Mouse (Mus musculus) left cerebral cortex, postnatal 25 days (tissue): ENCODE measurements around the gene Itga2. TPM values are rescaled to one million over a fixed set of nuclear protein-coding genes. Genes with fewer than 3 reads are reported as not detected.

Experiments used
- DNase-seq, 2 experiments: peaks; one replicate each; pipeline ENCODE4 v3.0.0; 2022; ENCODE audit warnings: low spot score in 2 of 2, mixed read lengths in 1 of 2
- intact Hi-C: fragments of 180-260 bp; cut with DNase I; formaldehyde crosslinking; loops from one replicate; pipeline ENCODE4 v1.15.1; 2025
- total RNA-seq, 2 experiments: library from RNA; stranded (reverse); gene quantifications; 2 replicates each; pipeline ENCODE4 v1.2.3; 2021

Itga2 gene
- total RNA-seq, 2 experiments from 2014 or later: 0.05 to 0.07 TPM

GRCm38 (mm10) chr13:114887695-114888094 is 44.2 kb downstream of the Itga2 start:
- no peak for DNase-seq
- intact Hi-C loops: no loop called here

GRCm38 (mm10) chr13:114887293-114887692 is 44.6 kb downstream of the Itga2 start:
- DNase-seq: no peak
- intact Hi-C loops: no loop called here

DNA sequence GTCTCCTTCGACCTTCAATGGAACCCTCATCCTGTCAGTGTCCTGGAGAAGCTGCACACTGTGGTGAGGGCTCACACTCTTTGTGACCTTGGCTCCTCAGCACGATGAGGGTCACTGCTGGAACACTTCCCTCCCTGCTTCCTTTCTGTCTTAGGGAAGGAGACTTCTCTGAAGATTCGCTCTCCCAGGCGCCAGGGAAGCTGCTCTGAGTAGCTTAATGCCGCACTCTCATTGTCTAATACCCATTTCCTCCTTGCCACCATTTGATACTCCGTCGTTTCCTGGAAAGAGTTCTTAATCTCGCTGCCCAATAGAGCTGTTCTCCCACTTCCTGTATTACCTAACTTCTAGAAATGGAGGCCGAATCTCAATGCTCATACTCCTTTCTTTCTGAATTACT is 46.7 kb downstream of the Itga2 start:
- DNase-seq: no peak
- intact Hi-C loops: no loop called here

GRCm38 (mm10) chr13:114878667-114879066 is 53.2 kb downstream of the Itga2 start:
- DNase-seq: peak in 1 of 2 experiments; percentile 11
- intact Hi-C loops: no loop called here

DNA sequence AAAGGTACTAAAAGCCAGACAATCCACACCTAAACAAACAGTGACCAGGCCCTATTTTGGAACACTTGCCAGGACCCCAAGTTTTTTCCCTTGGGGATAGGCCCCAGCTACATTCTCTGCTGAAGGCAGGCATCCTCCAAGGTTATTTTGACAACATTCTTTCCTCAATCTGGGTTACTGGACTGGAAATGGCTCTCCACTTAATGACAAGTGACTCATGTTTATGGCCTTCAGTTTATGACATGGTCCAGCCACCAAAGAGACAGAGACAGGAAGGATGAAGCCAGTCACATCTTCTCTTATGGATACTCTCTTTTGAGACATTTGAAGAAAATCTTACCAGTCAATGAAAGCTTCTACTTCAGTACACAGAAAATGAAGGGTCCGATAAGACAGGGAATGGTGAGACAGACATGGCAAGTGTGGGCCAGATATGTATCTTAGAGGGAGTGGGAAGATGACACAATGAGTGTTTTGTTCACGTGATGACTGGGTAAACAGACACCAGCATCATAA is 55.8 kb downstream of the Itga2 start:
- intact Hi-C loops: no loop called here
- DNase-seq: no peak

DNA sequence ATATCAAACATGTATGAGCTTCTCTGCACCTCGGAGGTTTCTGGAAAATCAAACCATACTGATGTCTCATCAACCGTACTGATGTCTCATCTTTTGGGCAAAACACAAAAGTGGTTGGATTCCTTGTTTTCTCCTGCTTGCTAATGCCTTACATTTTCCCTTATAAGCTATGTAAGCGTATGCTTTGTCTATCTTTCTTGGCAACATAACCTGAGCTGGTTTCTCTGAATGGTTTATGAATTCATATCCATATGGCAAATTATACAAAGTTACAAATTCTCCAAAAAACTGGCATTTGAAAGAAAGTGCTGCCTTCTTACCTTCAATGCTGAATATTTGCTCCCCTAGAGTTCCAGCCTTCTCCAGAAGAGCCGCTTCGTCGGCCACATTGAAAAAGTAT is 57.2 kb downstream of the Itga2 start:
- peak in 1 of 2 experiments; percentile 10 for DNase-seq
- intact Hi-C loops: no loop called here

DNA sequence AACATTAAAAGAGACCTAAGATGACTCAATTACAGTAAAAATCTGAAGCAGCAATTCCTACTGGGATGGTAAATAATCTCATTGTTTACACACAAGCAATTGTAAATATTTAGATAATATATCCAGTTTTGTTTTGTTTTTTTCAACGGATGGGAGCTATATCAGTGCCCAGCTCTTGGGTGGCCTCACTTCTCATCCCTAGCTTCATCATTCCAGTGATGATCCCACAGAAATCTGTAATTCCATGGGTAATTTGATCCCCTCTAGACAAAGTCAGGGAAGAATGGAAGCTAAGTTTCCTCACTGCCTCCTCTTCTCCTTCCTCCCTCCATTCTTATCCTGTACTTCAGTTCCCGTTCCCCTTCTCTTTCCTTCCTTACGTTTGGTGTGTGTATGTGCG is 74.4 kb downstream of the Itga2 start:
- DNase-seq: no peak
- intact Hi-C loops: no loop called here

- intact Hi-C loops: no loop called here
- DNase-seq: no peak
These were observed 75.7 kb downstream of the Itga2 start for GRCm38 (mm10) chr13:114856269-114856627.

- no peak for DNase-seq
- intact Hi-C loops: no loop called here
These were observed 76.2 kb downstream of the Itga2 start for GRCm38 (mm10) chr13:114855573-114856268.

- no peak for DNase-seq
- intact Hi-C loops: no loop called here
These were observed 77.5 kb downstream of the Itga2 start for GRCm38 (mm10) chr13:114854428-114854827.

DNA sequence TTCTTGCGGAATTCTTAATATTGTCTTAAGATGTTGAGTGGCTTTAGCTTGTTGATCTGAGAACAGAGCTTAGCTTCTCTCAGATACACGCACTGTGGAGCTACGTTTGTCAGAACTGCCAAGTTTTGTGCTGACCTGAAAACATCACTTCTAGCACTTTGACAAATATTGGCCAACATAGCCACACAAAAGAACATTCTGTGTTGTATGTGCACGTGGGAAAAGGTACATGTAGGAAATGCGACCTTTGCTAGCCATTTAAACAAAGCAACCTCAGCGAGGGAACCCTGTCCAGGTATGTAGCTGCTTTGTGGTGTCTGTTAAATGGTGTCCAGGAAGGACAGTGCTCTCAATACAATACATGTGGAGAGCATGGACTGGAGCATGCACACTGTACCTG is 77.9 kb downstream of the Itga2 start:
- intact Hi-C loops: no loop called here

DNA sequence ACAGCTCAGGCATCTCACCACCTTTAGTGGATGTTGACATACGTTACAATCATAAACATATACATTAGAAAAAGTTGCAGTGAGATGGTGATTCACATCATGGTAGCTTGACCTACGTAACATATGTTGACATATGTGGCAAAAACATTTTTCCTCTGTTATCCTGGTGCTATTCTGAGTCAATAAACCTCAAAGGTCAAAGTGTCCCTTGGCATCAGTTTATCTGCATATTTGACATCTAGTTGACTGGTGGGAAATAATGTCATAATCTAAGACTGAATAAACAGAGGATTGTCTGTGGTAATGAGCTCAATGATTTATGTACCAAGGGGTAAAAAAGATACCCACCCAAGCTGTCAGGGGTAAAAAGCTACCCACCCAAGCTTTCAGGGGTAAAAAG is 78.7 kb downstream of the Itga2 start:
- no peak for DNase-seq
- intact Hi-C loops: no loop called here

More for the DNA sequence above, 77.9 kb downstream of the Itga2 start:
- DNase-seq: no peak

GRCm38 (mm10) chr13:114852264-114853111 is 79.4 kb downstream of the Itga2 start:
- DNase-seq: no peak

GRCm38 (mm10) chr13:114848945-114849344 is 83.0 kb downstream of the Itga2 start:
- intact Hi-C loops: no loop called here
- DNase-seq: no peak

More at GRCm38 (mm10) chr13:114852264-114853111, 79.4 kb downstream of the Itga2 start:
- intact Hi-C loops: no loop called here

DNA sequence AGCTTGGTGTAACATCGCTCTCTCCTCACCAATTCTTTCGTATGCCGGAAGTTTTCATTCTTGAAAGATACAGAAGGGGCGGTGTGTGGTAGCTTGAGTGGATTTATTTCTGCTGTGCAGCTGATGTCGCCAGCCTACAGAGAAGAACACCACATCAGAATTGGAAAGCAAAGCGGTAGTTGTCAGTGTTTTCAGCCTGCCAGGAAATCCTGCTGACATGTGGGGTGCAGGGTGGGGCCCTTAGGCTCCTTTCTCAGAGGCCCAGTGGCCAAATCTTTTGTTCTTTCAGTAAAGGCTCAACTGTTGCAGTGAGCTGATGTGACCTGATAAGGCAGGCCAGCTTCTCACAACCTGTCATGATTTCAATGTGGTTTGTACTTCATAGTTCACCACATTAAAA is 86.1 kb downstream of the Itga2 start:
- DNase-seq: no peak
- intact Hi-C loops: no loop called here

GRCm38 (mm10) chr13:114843318-114843717 is 88.6 kb downstream of the Itga2 start:
- intact Hi-C loops: no loop called here
- DNase-seq: no peak

- no peak for DNase-seq
- intact Hi-C loops: no loop called here
These were observed 91.4 kb downstream of the Itga2 start for GRCm38 (mm10) chr13:114840545-114840944.

GRCm38 (mm10) chr13:114839098-114839497 is 92.8 kb downstream of the Itga2 start:
- DNase-seq: no peak
- intact Hi-C loops: loop anchor here (5.0 kb wide), 1 partner anchor 1878 kb away; no protein-coding TSS in a partner anchor

GRCm38 (mm10) chr13:114838535-114838990 is 93.3 kb downstream of the Itga2 start:
- intact Hi-C loops: loop anchor here (5.0 kb wide), 1 partner anchor 1879 kb away; no protein-coding TSS in a partner anchor
- peak; percentile 48 to 74 for DNase-seq

GRCm38 (mm10) chr13:114837061-114837460 is 94.8 kb downstream of the Itga2 start:
- no peak for DNase-seq
- intact Hi-C loops: loop anchor here (5.0 kb wide), 1 partner anchor 1880 kb away; no protein-coding TSS in a partner anchor
